Mouse (Mus musculus): ENCODE measurements at regions not wholly inside any gene's neighbourhood (a gene's known extent, or its start where the extent isn't known, plus 50 kb on each side); places are given as distances from the start of the nearest gene placed in this dataset.

DNA sequence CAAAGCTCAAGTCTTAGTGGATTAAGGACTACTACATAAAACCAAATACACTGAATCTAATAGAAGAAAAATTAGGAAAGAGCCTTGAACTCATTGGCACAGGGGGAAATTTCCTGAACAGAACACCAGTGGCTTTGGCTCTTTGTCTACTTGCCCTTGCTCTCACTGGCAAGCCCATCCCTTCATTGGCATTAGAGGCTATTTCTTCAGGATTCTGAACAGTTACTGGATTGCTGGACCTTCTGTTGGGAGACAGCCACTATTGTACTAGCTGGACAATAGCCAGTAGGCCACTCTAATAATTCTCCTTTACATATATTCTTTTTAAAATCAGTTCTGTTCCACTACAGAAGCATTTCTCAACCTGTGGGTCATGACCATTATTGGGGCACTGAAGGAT lies 153.7 kb downstream of the Rfpl4b start:
- TF ChIP-seq CTCF (IDR thresholded peaks at IDR 0.05; ENCODE audit: extremely low read depth, insufficient read depth, insufficient read length, insufficient replicate concordance) (no peak), POLR2A (IDR thresholded peaks at IDR 0.05; ENCODE audit: low read depth, low read length) (no peak)

Data from spleen, adult 2 months (tissue).